Mouse (Mus musculus) frontal cortex, postnatal 25 days (tissue): Measurements from ENCODE around the gene Hes1.

Experiments
- DNase-seq, 2 experiments: peaks; one replicate each; pipeline ENCODE4 v3.0.0; 2022; ENCODE audit warnings: low spot score in 2 of 2

Hes1 gene

DNA sequence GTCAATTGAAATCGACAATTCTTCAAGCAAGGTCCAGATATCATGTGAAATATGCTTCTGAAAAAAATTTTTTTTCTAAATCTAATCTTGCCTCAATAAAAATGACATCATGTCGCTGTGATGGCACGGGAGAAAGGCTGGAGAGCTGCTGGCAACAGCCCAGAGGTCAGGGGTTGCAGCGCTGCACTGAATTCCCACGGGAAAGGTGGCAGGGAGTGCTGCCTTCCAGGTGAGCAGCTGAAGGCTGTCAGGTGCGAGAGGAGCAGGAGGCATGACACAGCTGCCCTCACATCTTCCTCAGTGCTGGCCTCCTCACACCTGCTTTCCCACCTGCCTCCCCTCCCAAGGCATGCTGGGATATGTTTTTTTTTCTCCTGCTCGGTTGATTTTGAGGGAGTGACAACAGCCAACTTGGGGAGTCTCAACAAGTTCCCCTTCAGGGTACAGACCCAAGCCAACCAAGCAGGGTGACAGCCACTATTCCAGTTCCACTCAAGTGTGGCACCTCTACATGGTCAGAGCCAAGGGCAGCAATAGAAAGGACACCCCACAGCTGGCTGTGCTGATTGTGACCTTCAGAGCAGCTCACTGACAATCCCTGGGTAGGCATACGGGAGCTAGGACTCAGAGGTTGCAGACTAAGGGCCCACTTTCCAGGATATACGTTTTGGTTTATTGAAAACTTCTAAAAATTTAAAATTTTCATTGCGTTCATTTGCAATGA, 13.3 kb upstream of the Hes1 start:
- no peak for DNase-seq

DNA sequence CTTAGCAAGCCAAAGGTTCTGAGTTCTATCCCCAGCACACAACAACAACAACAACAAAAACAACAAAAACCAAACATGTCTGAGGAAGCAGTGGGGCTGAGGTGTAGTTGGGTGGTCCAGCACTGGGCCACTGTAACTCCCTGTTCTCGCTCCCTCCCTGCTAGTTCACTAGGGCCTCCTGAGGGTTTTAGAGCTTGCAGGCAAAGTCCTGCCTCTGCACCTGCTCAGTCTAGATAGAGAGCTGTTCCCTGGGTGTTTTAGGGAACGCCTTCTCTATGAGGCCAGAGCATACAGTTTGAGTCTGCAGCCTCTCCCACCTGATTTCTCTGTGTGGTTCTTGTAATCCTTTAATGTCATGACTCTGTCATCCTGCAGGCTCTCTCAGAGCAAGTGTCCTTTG, 11.9 kb upstream of the Hes1 start:
- DNase-seq: no peak

DNA sequence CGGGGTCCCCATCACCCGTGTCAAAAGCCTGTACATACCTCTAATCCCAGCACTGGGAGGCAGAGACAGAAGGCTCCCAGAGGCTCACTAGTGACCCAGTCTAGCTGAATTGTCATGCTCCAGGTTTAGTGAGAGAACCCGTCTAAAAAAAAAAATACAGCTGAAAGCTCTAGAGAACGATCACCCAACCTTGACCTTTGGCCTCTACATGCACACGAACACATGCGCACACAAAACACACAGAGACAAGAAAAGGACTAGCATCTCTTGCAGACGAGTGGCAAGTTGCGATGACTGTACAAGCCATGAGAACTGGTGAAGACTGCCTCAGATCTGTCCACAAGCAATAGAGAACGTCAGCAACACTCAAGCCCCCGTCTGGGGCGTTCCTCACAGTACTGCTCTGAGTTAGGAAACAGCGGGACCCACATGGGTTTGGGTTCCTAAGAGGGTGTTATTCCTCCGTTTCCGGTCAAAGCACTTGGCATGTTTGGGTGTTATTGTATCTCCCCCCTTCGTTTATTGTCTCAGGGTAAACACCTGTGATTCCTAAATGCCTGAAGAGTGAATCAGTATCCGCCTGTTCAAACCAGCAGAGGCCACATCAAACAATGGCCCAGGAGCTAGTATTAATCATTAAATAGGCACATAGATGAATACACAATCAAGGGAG, 11.2 kb upstream of the Hes1 start:
- DNase-seq: no peak

DNA sequence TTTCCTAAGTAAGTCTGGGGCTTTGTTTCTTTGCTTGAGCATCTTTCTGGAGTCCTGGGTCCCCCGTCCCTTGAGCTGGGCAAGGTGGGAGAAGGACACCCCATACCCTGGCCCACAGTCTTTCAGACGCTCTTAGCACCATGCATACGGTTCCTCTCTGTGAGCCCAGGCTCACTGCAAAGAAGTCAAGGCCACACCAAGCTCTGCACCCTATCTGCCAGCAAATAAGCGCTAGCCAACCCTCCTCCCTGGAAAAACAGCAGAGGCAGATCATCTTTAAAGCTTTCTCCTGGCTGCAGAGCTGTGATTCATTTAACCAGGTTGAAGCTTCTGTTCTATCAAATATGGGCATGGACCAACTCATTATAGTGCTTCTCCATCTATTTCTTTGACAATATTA, 9.6 kb upstream of the Hes1 start:
- DNase-seq: no peak

DNA sequence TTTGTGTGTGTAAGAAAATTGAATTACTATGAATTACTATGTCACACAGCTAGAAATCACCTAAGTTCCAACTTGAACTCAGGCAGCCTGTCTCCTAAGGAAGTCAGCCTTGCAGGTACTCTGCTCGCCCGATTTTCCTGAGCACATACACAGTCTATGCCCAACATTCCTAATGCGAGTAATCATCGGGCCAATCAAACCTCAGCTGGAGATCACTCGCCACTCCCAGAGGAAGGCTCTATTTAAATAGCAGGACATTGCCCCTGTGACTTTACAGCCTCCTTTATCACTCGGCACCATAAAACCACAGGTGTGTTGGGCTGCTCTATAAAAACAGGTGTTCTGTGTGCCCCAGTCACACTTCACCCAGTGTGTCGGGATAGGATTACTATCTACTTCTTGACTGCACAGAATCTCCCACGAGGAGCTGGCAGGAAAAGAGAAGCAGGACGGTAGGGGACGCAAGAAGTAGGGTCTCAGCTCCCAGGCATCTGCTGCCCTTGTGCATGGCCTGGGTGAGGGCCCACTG, 8.8 kb upstream of the Hes1 start:
- no peak for DNase-seq

DNA sequence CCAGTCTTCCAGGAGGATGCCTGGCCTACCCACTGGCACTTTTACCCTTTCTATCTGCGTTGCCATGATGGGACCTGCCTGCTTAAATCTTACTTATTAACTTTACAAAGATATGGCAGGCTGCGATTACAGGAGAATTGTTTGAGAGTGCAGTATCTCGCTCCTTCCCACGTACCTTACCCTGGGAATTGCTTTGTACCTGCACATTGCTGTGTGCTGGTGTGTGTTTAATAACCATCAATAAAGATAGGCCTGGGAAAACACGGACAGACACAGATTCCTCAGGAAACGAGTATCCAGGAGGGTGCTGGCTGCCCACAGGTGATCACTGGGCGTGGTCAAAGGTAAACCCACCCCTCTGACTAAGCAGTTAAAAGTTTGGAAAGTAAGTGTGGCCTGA, 8.3 kb upstream of the Hes1 start:
- DNase-seq: no peak

DNA sequence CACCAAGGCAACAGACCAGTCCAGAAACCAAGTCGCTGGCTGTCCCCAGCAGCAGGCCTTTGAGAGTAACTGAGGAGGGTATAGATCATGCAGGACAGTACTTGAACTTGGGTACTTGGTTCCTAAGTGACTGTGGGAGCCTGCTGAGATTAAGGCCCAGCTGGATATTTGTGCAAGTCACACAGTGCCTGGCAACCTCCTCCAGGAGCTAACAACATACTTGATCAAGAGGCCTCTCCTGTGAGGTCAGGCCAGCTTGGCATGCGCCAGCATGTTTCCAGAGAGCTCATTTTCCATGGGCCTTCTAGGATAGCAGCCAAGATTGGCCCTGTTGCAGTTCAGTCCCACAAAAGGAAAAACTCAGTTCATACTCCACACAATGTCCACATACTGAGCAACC, 7.3 kb upstream of the Hes1 start:
- no peak for DNase-seq

DNA sequence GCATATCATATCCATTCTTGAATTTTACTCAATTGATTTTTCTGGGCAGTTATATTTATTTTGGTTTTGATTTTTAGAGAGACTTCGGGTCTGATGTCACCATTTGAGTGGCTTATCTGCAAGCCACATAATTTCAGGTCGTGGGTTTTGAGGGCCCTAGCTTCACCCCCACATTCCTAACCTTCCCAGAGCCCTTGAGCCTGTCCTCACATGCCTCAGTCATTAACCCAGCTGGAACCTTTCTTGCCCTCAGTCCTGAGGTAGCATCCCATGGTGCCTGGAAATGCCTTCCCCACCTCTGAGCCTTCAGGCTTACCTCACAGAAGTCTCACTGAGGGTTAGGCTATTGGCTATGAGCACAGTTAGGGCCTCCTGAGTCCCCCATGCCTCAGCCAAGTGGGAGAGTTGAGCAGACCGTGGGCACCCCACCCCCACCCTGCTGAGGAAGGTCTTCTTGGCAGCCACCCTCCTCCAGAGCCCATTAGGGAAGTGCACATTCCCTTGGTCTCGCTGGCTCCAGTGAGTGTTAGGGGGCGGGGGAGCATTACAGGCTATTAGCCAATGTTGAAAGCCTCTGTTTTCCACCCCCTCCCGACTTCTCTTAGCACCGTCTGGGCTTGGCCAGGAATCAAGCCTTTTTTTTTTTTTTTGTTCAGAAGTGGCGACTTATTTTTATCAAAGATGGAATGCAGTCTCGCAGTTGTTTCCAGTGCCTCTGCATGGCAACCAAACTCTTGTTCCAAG, 5.0 kb upstream of the Hes1 start:
- DNase-seq: peak in 1 of 2 experiments; percentile 23

DNA sequence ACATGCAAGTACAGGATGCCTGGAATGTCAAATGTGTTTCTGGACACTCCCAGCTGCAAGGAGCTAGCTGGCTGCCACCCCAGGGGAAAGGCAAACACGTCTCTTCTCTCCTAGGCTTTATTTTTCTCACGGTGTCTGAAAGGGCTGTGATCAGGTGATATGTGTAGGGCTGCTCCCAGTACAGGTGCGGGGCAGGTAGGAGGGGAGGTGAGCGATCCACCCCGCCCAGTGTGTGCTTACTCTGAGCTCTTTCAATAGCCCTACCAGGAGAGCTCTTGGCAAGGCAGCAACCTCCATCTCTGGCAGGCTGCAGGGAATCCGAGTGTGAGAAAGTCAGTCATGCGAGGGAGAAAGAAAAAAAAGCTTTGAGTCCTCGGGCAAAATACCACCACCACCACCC, 3.8 kb upstream of the Hes1 start:
- no peak for DNase-seq

DNA sequence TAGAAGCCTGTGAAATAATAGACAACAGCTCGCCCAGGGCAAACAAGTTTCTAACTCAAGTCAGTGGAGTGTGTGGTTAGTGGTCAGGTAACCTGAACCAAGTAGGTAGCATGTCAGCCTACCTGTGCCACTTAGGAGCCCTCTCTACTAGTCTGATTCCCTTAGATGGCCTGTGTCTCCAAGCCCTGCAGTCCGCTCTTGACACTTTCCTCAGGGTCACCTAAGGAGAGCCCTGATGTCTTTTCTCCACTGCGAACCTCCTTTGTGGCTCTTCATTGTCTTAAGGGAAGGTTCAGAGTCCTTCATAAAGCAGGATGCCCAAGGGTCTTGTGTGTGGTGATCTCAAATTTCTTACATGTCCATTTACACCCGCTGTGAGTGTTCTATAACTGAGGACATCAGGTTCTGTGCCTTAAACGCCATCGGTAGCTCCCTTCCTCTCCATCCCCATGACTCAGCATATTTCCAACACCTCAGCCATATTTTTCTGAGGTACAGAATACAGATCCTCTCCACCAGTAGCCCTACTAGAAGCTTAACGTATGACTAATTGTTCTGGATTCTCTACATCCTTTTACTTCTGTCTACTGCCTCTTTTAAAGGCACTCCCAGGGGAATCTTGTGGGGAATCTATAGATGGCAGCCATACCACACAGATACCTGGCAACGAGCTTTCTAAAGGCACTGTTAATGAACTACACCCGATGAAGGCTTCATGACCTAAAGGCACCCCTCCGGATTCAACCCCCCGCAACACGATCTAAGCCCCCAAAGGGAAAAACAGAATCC, 1.7 kb upstream of the Hes1 start:
- no peak for DNase-seq

DNA sequence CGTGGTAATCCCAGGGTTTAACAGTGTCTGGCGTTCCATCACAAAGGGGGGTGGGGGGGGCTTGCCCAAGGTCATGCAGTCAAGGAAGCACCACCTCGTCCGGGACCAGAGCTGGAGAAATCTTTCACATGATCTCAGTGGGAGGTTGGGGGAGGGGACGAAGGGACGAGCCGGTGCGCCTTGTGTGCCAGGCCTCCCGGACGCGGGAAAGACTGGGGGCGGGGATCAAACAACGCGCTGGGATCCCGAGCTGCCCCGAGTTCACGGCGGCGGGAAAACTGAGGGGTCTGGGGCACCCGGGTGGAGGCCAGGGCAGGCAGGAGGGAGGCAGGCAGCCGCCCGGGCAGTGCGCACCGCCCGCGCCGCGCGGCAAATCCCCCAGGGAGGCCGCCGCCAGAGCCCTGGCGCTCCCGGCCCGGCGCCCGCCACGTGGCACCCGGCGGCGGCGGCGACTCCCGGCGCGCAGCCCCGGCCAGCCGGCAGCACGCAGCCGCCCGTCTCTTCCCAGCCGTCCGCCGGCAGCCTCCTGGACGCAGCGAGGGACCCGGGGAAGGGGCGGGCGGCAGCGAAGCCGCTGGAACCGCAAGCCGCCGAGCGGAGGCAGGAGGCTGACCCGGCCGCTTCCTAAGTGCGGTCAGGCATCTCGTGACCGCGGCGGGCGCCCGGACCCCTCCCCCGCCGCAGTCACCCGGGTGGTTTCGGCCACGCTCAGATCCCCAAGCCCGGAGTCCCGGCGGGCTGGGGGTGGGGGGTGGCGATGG, 883 bp upstream of the Hes1 start:
- DNase-seq: peak; percentile 25 to 32

DNA sequence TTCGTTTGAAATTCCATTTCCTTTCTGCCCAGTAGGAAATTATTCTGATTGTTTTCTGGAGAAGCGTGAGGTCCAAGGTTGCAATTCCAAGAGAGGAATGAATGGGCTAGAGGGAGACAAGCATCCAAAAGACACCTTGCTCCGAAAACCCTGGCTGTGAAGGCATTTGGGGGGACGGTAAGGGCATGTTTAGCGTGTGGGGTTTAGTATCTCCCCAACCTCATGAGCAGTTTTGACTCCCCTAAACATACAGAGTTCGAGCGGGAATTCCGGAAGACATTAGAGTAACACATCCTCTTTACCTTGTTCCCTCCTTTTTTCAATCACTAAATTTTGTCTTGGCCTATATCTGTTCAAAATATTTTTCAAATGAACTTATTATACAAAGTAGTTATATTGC, 429 bp downstream of the Hes1 start:
- DNase-seq: no peak

DNA sequence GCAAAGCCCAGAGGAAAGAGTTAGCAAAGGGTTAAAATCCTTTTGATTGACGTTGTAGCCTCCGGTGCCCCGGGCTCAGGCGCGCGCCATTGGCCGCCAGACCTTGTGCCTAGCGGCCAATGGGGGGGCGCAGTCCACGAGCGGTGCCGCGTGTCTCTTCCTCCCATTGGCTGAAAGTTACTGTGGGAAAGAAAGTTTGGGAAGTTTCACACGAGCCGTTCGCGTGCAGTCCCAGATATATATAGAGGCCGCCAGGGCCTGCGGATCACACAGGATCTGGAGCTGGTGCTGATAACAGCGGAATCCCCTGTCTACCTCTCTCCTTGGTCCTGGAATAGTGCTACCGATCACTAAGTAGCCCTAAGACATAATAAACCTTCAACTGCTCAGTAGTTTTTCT, 893 bp downstream of the Hes1 start:
- DNase-seq: peak; percentile 77 to 83

DNA sequence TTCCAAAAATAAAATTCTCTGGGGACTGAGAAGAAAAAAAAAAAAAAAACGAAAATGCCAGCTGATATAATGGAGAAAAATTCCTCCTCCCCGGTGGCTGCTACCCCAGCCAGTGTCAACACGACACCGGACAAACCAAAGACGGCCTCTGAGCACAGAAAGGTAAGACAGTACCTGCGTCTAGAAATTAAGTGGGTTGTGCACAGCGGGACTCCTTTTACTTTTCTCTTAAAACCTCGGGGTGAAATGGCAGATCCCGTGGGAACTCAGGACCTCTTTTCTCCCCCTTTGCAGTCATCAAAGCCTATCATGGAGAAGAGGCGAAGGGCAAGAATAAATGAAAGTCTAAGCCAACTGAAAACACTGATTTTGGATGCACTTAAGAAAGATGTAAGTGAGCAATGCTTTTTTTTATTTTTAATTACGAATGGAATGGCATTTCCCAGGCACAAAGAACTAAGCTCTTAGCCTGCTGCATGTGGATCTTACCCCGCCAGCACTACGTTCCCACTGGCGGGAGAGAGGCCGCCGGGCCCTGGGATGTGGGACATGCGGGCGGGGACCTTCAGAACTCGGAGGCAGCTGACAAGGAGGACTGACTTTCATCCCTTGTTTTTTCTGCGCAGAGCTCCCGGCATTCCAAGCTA, 1.5 kb downstream of the Hes1 start:
- no peak for DNase-seq

DNA sequence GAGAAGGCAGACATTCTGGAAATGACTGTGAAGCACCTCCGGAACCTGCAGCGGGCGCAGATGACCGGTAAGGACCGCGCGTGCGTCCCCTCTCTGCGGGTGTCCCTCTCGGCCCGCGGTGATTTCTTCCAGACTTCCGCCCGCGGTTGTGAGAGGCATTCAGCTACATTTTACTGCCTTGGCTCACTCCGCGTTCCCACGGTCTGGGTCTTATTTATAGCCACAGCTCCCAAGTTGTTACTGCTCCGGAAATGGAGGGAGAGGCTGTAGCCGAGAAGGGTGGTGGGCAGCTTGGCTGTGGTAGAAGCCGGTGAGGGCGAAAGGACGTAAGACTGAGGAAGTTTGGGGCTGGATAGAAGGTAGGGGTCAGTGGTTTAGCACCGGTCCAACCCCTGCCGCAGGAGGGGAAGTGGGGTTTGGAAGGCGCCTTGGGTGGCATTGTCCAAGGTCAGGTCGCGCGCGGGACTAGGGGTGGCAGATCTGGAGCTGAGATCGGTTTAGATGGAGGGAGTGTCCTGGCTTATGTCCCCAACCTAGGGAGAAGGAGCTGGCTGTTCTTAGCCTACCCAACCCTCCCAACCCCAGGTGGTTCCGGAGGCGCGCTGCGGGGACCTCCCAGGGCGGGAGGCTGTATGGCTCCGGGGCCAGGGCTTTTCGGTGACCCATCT, 2.1 kb downstream of the Hes1 start:
- DNase-seq: peak; percentile 43 to 52

DNA sequence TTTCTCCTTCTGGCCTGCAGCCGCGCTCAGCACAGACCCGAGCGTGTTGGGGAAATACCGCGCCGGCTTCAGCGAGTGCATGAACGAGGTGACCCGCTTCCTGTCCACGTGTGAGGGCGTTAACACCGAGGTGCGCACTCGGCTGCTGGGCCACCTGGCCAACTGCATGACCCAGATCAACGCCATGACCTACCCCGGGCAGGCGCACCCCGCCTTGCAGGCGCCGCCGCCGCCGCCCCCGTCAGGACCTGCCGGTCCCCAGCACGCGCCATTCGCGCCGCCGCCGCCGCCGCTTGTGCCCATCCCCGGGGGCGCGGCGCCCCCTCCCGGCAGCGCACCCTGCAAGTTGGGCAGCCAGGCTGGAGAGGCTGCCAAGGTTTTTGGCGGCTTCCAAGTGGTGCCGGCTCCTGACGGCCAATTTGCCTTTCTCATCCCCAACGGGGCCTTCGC, 2.7 kb downstream of the Hes1 start:
- peak; percentile 75 to 83 for DNase-seq

DNA sequence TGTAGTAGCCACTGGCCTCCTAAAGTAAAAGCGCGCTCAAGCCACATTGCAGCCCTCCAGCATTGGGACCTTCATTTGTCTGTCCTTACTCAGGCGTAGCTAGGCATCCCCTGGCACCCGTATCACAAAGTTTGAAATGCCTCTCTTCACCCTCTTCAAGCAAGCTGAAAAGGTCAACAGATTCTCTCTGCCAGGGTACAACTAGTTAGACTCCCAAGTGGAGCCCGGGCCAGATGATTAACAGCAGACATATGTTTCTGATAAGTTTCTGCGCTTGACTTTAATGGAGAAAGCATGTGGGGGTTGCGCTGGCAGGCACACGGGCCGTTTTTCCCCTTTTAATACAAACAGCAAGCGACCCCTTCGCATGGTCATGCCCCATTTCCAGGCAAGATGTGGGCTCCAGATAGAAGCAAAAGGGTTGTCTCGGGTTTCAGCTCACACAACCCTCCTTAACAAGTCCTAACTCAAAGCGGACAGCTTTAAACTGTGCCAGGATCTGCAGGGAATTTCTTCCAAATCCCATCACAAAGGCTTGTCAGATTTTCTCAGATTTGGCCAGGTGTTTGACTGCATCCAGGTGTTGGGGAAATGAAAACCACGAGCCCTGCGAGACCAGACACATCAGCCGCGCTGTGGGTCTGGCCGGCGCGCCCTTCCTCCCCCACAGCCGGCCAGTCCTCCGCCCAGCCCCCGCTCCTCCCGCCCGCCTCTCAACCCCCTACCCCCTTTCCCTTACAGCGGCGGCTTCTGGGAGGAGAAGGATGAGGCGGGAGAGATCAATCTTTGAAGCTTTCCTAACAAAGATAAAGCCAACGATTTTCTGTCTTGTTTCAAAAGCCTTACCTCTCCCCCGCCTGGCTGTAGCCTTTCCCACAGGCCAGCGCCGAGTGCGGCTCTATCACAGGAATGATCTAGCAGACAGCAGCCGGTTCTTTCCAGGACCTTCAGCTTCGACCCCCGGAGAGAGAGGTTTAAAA, 4.1 kb downstream of the Hes1 start:
- no peak for DNase-seq

DNA sequence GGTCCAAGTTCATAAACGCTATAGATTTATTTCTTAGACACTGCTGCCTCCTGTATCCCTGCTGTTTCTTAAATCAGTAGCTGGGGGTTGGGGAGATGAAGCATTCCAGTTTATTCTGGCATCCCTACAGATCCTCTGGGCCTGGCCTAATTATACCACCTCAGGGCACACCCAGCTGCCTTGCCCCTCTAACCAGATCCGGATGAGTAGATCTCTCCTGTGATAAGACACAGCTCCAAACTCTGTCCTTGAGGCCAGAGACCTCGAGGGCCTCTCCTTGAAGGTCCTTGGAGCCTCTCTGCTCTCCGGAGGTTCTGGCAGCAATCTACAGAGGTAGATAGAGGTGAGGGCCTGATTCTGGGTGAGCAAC, 5.4 kb downstream of the Hes1 start:
- DNase-seq: no peak
